Mouse (Mus musculus) hindbrain, postnatal 0 days (tissue): ENCODE results near the gene Ctnnbl1. TPM values are rescaled to one million over a fixed set of nuclear protein-coding genes. Genes with fewer than 3 reads are reported as not detected.

ENCODE experiments used
- ATAC-seq: fragments of 200-750 bp; cut with Nextera tagmentation; 2 replicates; pipeline ENCODE4 v1.8.0; 2017; ENCODE audit warnings: mild to moderate bottlenecking, moderate TSS enrichment, moderate library complexity
- DNase-seq: peaks from one replicate; pipeline ENCODE4 v3.0.0-alpha.2; 2015; ENCODE audit warnings: low spot score
- H3K27ac ChIP-seq: fragments of 300-500 bp; sonication (generic); 2 replicates; pipeline ENCODE4 v1.5.1; 2014; ENCODE audit warnings: mild to moderate bottlenecking
- H3K27me3 ChIP-seq: fragments of 300-500 bp; sonication (generic); 2 replicates; pipeline ENCODE4 v1.6.1; 2014; ENCODE audit warnings: low read length, mixed read lengths; ENCODE audit not compliant: insufficient read depth
- H3K36me3 ChIP-seq: fragments of 300-500 bp; sonication (generic); 2 replicates; pipeline ENCODE4 v1.6.1; 2014; ENCODE audit warnings: low read length, mixed read lengths; ENCODE audit not compliant: insufficient read depth
- H3K4me1 ChIP-seq: fragments of 300-500 bp; sonication (generic); 2 replicates; pipeline ENCODE4 v1.6.1; 2014; ENCODE audit warnings: antibody characterized with exemption, low read length, mixed read lengths; ENCODE audit not compliant: insufficient read depth
- H3K4me2 ChIP-seq: fragments of 300-500 bp; sonication (generic); 2 replicates; pipeline ENCODE4 v1.6.1; 2014; ENCODE audit warnings: low read depth, mild to moderate bottlenecking, low read length, moderate library complexity, mixed read lengths
- H3K4me3 ChIP-seq: fragments of 300-500 bp; sonication (generic); 2 replicates; pipeline ENCODE4 v1.5.1; 2014; ENCODE audit warnings: low read length
- H3K9ac ChIP-seq: fragments of 300-500 bp; sonication (generic); replicated peaks from 2 replicates; pipeline ENCODE4 v1.6.1; 2014; ENCODE audit warnings: mild to moderate bottlenecking, low read length, moderate library complexity, mixed read lengths
- H3K9me3 ChIP-seq: fragments of 300-500 bp; sonication (generic); 2 replicates; pipeline ENCODE4 v1.6.1; 2016; ENCODE audit warnings: low read length, mixed read lengths
- CTCF ChIP-seq: IDR thresholded peaks from 2 replicates; pipeline ENCODE4 v1.5.1; 2016; ENCODE audit warnings: antibody characterized with exemption, control low read depth, low read depth
- WGBS: fragments of 180-500 bp; shearing (Covaris S2); extraction: QIAGEN DNeasy Blood & Tissue Kit; methylation state at CpG from one replicate; pipeline ENCODE4 v1.1.7; 2014; 5-methylcytosine and 5-hydroxymethylcytosine counted together
- polyA plus RNA-seq: library from polyadenylated mRNA; unstranded; fragments of >200 nt; fragmentation: Nextera tagmentation; extraction: Ambion mirVana; gene quantifications from 2 replicates; pipeline ENCODE4 v1.2.1, GENCODE M21; 2015
- total RNA-seq: library from RNA; depleted of rRNA; stranded (reverse); fragments of >200 nt; gene quantifications from 2 replicates; pipeline ENCODE4 v1.2.3, GENCODE M21; 2014

The Ctnnbl1 gene
- total and polyA plus RNA-seq, 2 experiments from 2014 or later: 30.3 to 45.4 TPM

- no peaks in the 10 kb centered on the region for H3K9me3 ChIP-seq
- no peaks in the 10 kb centered on the region for H3K36me3 ChIP-seq
- no peak overlapping the region for H3K27ac ChIP-seq
- 91% methylated on average over 5 of the region's 5 CpGs for WGBS
- H3K27me3 ChIP-seq: no peaks in the 10 kb centered on the region
- ATAC-seq (no peak), DNase-seq (no peak)
- TF ChIP-seq CTCF: no peak
- H3K9ac ChIP-seq: no peak overlapping the region
- no peak overlapping the region for H3K4me3 ChIP-seq
- no peaks in the 10 kb centered on the region; the same call in none of the 2 replicates for H3K4me1 ChIP-seq
- H3K4me2 ChIP-seq: no peak overlapping the region
Observed at GRCm38 (mm10) chr2:157758395-157758794, 21.2 kb downstream of the Ctnnbl1 start.

GRCm38 (mm10) chr2:157759717-157760116 is 22.5 kb downstream of the Ctnnbl1 start:
- 82% methylated on average over 6 of the region's 6 CpGs for WGBS
- TF ChIP-seq CTCF: no peak
- no peak overlapping the region for H3K4me3 ChIP-seq
- no peaks in the 10 kb centered on the region; the same call in 1 of the 2 replicates for H3K4me1 ChIP-seq
- no peak for DNase-seq
- H3K27me3 ChIP-seq: no peaks in the 10 kb centered on the region
- H3K9me3 ChIP-seq: no peaks in the 10 kb centered on the region
- no peaks in the 10 kb centered on the region for H3K36me3 ChIP-seq
- ATAC-seq: no peak
- no peak overlapping the region for H3K27ac ChIP-seq
- H3K9ac ChIP-seq: no peak overlapping the region
- H3K4me2 ChIP-seq: no peak overlapping the region

DNA sequence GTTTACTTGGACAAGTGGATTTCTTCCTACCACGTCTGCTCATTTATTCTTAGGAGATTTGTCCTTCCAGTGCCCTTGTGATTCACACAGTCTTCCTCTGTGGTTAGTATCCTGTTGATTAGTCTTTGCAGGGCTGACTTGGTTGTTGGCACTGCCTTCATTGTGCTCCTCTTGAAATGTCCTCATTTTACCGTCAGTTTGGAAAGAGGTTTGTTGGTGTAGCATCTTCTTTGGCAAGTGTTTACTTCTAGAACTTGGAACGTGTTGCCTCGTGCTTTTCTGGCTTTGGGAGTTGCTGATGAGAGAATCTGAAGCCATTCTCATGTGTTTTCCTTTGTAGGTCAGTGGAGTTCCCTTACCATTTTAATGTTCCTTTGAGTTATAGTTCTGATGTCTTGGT is 25.7 kb downstream of the Ctnnbl1 start:
- Histone ChIP-seq H3K4me2 (no peak overlapping the region), H3K4me3 (no peak overlapping the region), H3K27me3 (no peaks in the 10 kb centered on the region), H3K9me3 (no peaks in the 10 kb centered on the region), H3K9ac (no peak overlapping the region), H3K4me1 (peaks cover 10% of the 10 kb centered on the region; the same call in 1 of the 2 replicates), H3K27ac (no peak overlapping the region), H3K36me3 (no peaks in the 10 kb centered on the region)
- DNase-seq (no peak), ATAC-seq (no peak)
- TF ChIP-seq CTCF: no peak
- WGBS: 78% methylated on average over 4 of the region's 4 CpGs

DNA sequence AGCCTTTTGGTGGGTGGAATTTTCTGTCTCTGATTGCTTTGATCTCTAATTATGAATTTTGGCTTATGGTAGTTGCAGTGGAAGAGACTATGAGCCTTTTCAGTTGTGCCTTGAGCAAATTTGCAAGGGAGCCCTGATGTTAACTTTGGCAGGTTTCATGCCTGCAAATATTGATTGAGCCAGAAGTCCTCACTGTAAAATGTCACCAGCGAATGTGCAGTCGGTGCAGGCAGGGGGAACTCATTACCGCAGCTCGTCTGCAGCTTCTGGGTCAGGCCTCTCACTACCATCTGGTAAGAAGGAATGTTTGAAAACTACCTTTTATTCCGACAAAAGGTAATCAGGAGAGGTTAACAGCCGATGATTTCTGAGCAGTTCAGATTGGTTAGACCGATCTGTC is 29.4 kb downstream of the Ctnnbl1 start:
- peak; percentile 22 for DNase-seq
- 59% methylated on average over 7 of the region's 7 CpGs for WGBS
- H3K27ac ChIP-seq: 0 out of 2 replicates have a peak overlapping the region, but pooled peaks have one; percentile 64

GRCm38 (mm10) chr2:157768682-157769429 is 31.7 kb downstream of the Ctnnbl1 start:
- TF ChIP-seq CTCF: no peak
- Histone ChIP-seq H3K27ac (peak overlapping the region; percentile 38; the same call in 1 of the 2 replicates), H3K9me3 (no peaks in the 10 kb centered on the region), H3K27me3 (no peaks in the 10 kb centered on the region), H3K9ac (no peak overlapping the region), H3K4me1 (peaks cover 12% of the 10 kb centered on the region; the same call in 1 of the 2 replicates), H3K4me3 (no peak overlapping the region), H3K36me3 (no peaks in the 10 kb centered on the region), H3K4me2 (no peak overlapping the region)
- 34% methylated on average over 10 of the region's 10 CpGs for WGBS
- DNase-seq (peak; percentile 29), ATAC-seq (peak; percentile 42; the same call in 1 of the 2 replicates)

More for the DNA sequence above, 29.4 kb downstream of the Ctnnbl1 start:
- Histone ChIP-seq H3K4me1 (peaks cover 12% of the 10 kb centered on the region; the same call in 1 of the 2 replicates), H3K9me3 (no peaks in the 10 kb centered on the region), H3K4me2 (no peak overlapping the region), H3K36me3 (no peaks in the 10 kb centered on the region), H3K9ac (no peak overlapping the region), H3K4me3 (no peak overlapping the region), H3K27me3 (no peaks in the 10 kb centered on the region)
- ATAC-seq: no peak
- no peak for TF ChIP-seq CTCF

GRCm38 (mm10) chr2:157770761-157771160 is 33.6 kb downstream of the Ctnnbl1 start:
- TF ChIP-seq CTCF: no peak
- Histone ChIP-seq H3K27me3 (no peaks in the 10 kb centered on the region), H3K36me3 (peaks cover 6% of the 10 kb centered on the region; the same call in 1 of the 2 replicates), H3K4me2 (no peak overlapping the region), H3K27ac (no peak overlapping the region), H3K9ac (no peak overlapping the region), H3K4me3 (no peak overlapping the region), H3K9me3 (no peaks in the 10 kb centered on the region), H3K4me1 (peaks cover 8% of the 10 kb centered on the region; the same call in 1 of the 2 replicates)
- no peak for DNase-seq
- WGBS: 79% methylated on average over 3 of the region's 3 CpGs
- ATAC-seq: no peak

GRCm38 (mm10) chr2:157773661-157774060 is 36.5 kb downstream of the Ctnnbl1 start:
- Histone ChIP-seq H3K27ac (no peak overlapping the region), H3K4me3 (no peak overlapping the region), H3K9me3 (no peaks in the 10 kb centered on the region), H3K4me1 (no peaks in the 10 kb centered on the region), H3K27me3 (no peaks in the 10 kb centered on the region), H3K9ac (no peak overlapping the region), H3K36me3 (peaks cover 6% of the 10 kb centered on the region; the same call in 1 of the 2 replicates), H3K4me2 (no peak overlapping the region)
- WGBS: 89% methylated on average over 1 of the region's 1 CpGs
- TF ChIP-seq CTCF: no peak
- DNase-seq (no peak), ATAC-seq (no peak)
